Mouse (Mus musculus) ES-E14 (cell line): ENCODE measurements around the gene Edem3. TPM values are rescaled to one million over a fixed set of nuclear protein-coding genes. Genes with fewer than 3 reads are reported as not detected.

Experiments used
- DNase-seq: peaks from one replicate; pipeline ENCODE4 v3.0.0-alpha.2; 2013; ENCODE audit warnings: low read depth, low spot score
- H3K27ac ChIP-seq: 2 replicates; pipeline ENCODE4 v1.5.1; 2012; ENCODE audit warnings: low read depth, mild to moderate bottlenecking, low read length, moderate library complexity, mixed read lengths; ENCODE audit not compliant: poor library complexity, insufficient read depth, severe bottlenecking
- H3K36me3 ChIP-seq: 2 replicates; pipeline ENCODE4 v1.6.1; 2012; ENCODE audit warnings: mild to moderate bottlenecking, low read length, moderate library complexity, mixed read lengths; ENCODE audit not compliant: control insufficient read depth, poor library complexity, insufficient read depth, severe bottlenecking
- H3K4me1 ChIP-seq, 2 experiments: fragments of 150-350 bp in 1 of 2; sonication (generic) in 1 of 2; 2 replicates each; pipeline ENCODE4 v1.6.1; 2012; ENCODE audit warnings: low read length in 2 of 2, mild to moderate bottlenecking in 1 of 2, mixed read lengths in 1 of 2; ENCODE audit not compliant: control insufficient read depth in 2 of 2, insufficient read depth in 2 of 2, poor library complexity in 1 of 2
- H3K4me3 ChIP-seq, 2 experiments: fragments of 150-350 bp in 1 of 2; sonication (generic) in 1 of 2; 2 replicates each; pipeline ENCODE4 v1.5.1; 2012; ENCODE audit warnings: low read length in 2 of 2, low read depth in 1 of 2, mild to moderate bottlenecking in 1 of 2, mixed read lengths in 1 of 2; ENCODE audit not compliant: insufficient read depth in 1 of 2, poor library complexity in 1 of 2, severe bottlenecking in 1 of 2
- H3K9ac ChIP-seq: 2 replicates; pipeline ENCODE4 v1.6.1; 2012; ENCODE audit warnings: low read depth, mild to moderate bottlenecking, low read length, mixed read lengths; ENCODE audit not compliant: poor library complexity, insufficient read depth, severe bottlenecking
- H3K9me3 ChIP-seq: fragments of 150-350 bp; sonication (generic); 2 replicates; pipeline ENCODE4 v1.6.1; 2012; ENCODE audit warnings: low read depth, mild to moderate bottlenecking, low read length; ENCODE audit not compliant: control insufficient read depth, insufficient read depth
- CHD2 ChIP-seq: IDR thresholded peaks from 2 replicates; pipeline ENCODE4 v1.6.1; 2014; ENCODE audit warnings: mild to moderate bottlenecking, low read depth, low read length, inconsistent platforms
- HCFC1 ChIP-seq: IDR thresholded peaks from 2 replicates; pipeline ENCODE4 v1.6.1; 2012; ENCODE audit warnings: low read length, inconsistent platforms, borderline replicate concordance; ENCODE audit not compliant: insufficient read depth
- MAFK ChIP-seq: IDR thresholded peaks from 2 replicates; pipeline ENCODE4 v1.6.1; 2014; ENCODE audit warnings: mild to moderate bottlenecking, low read depth, low read length, inconsistent platforms; ENCODE audit not compliant: insufficient read depth
- ZC3H11A ChIP-seq: IDR thresholded peaks from 2 replicates; pipeline ENCODE4 v1.6.1; 2012; ENCODE audit warnings: low read depth, mild to moderate bottlenecking, inconsistent platforms, low read length, borderline replicate concordance
- ZNF384 ChIP-seq: IDR thresholded peaks from 2 replicates; pipeline ENCODE4 v1.6.1; 2012; ENCODE audit warnings: low read depth, low read length, inconsistent platforms
- in situ Hi-C, 2 experiments: fragments of 600-800 bp; cut with MboI; formaldehyde crosslinking; loops; one replicate each; pipeline ENCODE4 v1.15.1; 2025; ENCODE audit warnings: low sequenced_read_pairs in 2 of 2, inconsistent platforms in 1 of 2; ENCODE audit not compliant: unreplicated experiment in 2 of 2
- total RNA-seq: library from RNA; depleted of rRNA; stranded (reverse); fragments of 300-350 nt; gene quantifications from 2 replicates; pipeline ENCODE4 v1.2.3, GENCODE M21; 2012

Gene Edem3
- total RNA-seq, 1 experiment, result 43.4 TPM

DNA sequence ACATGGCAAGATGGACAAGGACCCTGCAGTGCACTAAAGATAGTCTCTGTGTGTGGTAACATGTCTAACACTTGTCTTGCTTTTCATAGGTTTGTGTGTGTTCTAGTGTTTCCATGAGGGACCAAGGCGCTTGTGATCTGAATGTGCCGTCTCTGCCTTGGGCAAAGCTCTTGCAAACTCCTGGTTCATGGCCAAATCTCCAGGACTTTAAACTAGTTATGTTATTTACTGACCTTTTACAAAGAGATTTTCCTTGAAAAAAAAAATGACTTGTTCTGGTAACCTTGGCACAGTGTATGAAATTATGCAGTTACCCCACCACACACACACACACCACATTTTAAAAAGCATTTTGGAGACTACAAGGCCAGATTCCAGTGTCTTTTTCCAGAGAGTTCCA lies 34.6 kb upstream of the Edem3 start:
- Histone ChIP-seq H3K4me3 (no peak overlapping the region), H3K9me3 (no peaks in the 10 kb centered on the region), H3K27ac (no peak overlapping the region), H3K36me3 (no peaks in the 10 kb centered on the region), H3K9ac (no peak overlapping the region), H3K4me1 (no peaks in the 10 kb centered on the region)
- DNase-seq, result no peak
- TF ChIP-seq HCFC1 (no peak), ZC3H11A (no peak), CHD2 (no peak), MAFK (no peak), ZNF384 (no peak)
- in situ Hi-C loops, result no loop called here

DNA sequence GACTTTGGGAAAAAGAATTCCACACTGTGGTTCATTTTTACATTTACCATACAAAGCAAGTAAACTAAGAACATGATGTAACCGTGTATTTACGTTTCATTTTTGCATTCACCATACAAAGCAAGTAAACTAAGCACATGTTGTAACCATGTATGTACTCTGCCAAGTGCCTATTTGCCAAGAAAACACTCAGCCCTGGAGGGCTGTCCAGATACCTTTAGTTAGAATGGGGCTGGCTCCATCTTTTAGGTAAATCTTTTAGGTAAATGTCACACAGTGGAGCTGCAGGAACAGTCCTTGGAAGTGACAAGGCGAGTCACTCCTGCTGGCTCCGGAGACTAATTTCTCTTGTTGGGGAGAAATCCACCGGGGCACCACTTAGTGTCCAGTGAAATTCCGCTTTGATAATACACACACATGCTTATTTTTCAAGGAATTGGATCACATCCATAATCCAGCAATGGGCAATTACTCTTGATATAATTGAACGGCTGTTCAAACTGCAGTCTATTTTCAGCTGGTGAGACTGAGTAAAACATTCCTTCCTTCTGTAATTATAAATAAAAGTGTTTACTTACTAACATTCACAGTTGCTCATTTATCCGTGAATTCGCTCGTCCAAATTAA lies 33.7 kb upstream of the Edem3 start:
- in situ Hi-C loops, result no loop called here
- no peaks in the 10 kb centered on the region for H3K9me3 ChIP-seq
- TF ChIP-seq ZNF384 (no peak), CHD2 (no peak), ZC3H11A (no peak), MAFK (no peak), HCFC1 (no peak)
- H3K4me3 ChIP-seq, result no peak overlapping the region
- H3K36me3 ChIP-seq, result no peaks in the 10 kb centered on the region
- H3K9ac ChIP-seq, result no peak overlapping the region
- H3K27ac ChIP-seq, result no peak overlapping the region
- DNase-seq, result no peak
- no peaks in the 10 kb centered on the region for H3K4me1 ChIP-seq

DNA sequence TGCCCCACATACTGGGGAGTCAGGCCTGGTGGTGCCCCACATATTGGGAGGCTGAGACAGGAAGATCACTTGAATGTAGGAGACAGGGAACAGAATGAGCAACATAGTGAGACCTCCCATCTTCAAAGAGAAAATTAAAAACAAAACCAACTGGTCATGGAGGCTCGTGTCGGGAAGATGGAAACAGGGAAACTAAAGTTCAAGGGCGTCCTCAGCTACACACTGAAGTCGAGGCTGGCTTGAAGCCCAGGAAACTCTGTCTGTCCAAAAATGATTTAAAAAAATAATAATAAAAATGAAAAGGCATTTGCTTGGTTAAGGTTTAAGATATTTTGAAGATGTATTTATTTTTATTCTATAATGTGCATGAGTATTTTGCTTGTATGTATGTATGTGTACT lies 31.4 kb upstream of the Edem3 start:
- Histone ChIP-seq H3K4me1 (no peaks in the 10 kb centered on the region), H3K27ac (no peak overlapping the region), H3K9me3 (no peaks in the 10 kb centered on the region), H3K9ac (no peak overlapping the region), H3K4me3 (no peak overlapping the region), H3K36me3 (no peaks in the 10 kb centered on the region)
- DNase-seq, result no peak
- in situ Hi-C loops, result no loop called here
- no peak for TF ChIP-seq CHD2
- no peak for TF ChIP-seq ZC3H11A
- no peak for TF ChIP-seq MAFK
- no peak for TF ChIP-seq ZNF384
- TF ChIP-seq HCFC1, result no peak

DNA sequence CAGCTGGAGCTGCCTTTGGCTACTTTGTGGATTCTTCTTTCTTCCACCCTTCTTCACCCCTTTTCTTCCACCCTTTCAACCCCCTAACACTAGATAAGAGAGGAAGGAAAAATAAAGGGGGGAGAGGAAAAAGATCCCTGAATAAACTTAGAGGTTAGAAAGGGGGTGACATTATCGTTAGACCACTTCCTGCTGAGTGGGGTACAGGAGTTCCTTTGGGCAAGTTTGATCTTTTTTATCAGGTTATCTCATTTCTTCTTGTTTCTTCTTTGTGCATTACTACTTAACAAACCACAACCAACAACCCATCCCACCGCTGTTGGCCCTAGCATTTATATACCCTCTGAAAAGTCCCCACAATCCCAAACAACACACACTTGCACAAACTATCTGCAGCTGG lies 29.6 kb upstream of the Edem3 start:
- no peak for DNase-seq
- Histone ChIP-seq H3K27ac (no peak overlapping the region), H3K9me3 (no peaks in the 10 kb centered on the region), H3K36me3 (no peaks in the 10 kb centered on the region), H3K4me1 (no peaks in the 10 kb centered on the region), H3K9ac (no peak overlapping the region), H3K4me3 (no peak overlapping the region)
- TF ChIP-seq ZC3H11A, result no peak
- TF ChIP-seq MAFK, result no peak
- no peak for TF ChIP-seq CHD2
- no peak for TF ChIP-seq HCFC1
- no peak for TF ChIP-seq ZNF384
- in situ Hi-C loops, result no loop called here

DNA sequence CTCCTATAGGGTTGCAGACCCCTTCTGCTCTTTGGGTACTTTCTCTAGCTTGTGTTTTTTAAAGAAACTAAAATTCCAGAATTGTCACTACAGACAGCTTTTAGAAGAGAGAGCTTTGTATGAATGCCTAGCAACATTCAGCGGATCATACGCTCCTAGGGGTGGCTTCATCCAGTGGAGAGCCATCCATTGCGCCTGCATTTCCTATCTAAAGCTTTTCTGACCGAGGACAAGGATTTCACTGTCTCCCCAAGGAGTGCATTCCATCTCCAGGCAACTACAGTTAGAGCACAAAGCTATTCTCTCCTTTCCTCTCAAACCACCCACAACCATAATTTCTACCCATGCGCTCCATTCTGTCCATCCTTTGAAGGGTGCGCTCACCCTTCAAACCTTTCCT lies 28.8 kb upstream of the Edem3 start:
- no peak for TF ChIP-seq CHD2
- no peaks in the 10 kb centered on the region for H3K4me1 ChIP-seq
- no peak overlapping the region for H3K27ac ChIP-seq
- H3K9me3 ChIP-seq, result no peaks in the 10 kb centered on the region
- no peaks in the 10 kb centered on the region for H3K36me3 ChIP-seq
- H3K4me3 ChIP-seq, result no peak overlapping the region
- no peak for DNase-seq
- in situ Hi-C loops, result no loop called here
- no peak overlapping the region for H3K9ac ChIP-seq
